Mouse (Mus musculus) inflammation-experienced regulatory T-cells, adult 6 months (primary cell): ENCODE measurements at regions not wholly inside any gene's neighbourhood (a gene's known extent, or its start where the extent isn't known, plus 50 kb on each side); places are given as distances from the start of the nearest gene placed in this dataset.

Source experiments
- ATAC-seq: one replicate; pipeline ENCODE4 v1.8.0; 2017

DNA sequence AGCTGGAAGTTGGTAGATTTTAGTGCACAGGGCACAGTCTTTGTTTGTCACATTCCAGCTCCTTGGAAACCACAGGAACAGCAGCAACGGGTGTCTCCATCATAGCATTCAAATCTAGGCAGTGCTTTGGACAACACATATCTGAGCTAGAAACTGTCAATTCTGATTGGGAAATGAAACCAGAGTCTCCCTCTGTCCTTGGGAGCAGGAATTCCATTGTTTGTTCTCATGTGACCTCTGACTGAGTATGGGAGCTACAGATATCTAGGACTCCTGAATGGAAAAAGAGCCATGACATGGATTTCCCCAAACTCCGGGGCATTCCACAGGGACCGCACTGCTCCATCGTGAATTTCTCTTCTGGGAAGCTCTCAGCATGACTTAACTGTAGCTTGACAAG is 205.5 kb upstream of the Rasgrp1 start:
- no peak for ATAC-seq

DNA sequence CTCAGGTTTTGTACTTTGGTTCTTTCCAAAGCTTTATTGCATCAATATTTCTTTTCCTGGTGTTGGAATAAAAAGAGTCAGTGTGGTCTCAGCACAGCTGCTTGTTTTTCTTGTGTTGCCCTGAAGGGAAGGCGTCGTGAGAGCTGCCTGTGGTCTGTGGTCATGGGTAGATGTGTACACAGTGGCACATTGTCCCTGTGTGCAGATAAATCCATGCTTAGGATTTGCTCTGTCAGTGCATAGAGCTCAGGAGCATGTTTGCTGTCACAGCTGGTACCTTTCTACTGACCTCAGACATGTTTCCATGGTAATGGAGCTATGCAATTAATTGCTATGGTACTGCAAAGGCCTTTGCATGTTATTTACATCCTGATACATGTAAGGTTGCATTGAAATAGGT is 213.5 kb upstream of the Rasgrp1 start:
- ATAC-seq: no peak

DNA sequence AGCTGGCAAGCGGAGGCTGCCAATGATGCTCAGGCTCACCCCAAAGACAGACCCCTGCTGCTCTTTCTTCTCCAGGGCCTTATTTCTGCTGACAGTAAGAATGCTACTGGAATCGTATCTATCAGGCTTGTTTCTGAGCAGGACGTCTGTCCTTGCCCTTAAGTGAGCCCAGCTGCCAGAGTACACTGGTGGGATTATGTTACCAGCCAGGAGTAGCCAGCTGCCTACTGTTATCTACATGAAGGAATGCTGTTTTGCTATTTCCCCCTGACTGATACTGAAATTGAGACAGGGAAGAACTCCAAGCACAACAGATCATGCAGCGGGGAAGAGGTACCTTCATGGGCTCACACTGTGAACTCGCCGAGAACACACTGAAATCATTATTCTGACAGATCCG is 228.2 kb upstream of the Rasgrp1 start:
- ATAC-seq: no peak

DNA sequence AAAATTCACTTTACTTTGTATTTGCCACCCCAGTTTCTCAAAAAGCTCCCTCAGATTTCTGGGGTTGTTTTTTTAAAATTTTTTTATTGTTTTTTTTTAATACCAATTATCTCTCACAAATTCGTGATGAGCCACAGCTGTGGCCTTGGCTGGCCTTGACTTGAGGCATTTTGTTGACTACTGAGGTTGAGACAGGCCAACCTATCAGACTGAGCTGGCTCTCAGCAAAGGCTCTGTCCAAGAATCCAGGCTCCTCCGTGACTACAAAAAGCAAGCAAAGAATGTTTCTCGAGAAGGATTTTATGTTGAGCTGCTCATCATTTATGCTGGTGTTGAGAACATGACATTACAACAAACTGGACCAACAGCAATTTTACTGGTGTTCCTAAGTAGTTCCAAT is 244.6 kb upstream of the Rasgrp1 start:
- no peak for ATAC-seq

DNA sequence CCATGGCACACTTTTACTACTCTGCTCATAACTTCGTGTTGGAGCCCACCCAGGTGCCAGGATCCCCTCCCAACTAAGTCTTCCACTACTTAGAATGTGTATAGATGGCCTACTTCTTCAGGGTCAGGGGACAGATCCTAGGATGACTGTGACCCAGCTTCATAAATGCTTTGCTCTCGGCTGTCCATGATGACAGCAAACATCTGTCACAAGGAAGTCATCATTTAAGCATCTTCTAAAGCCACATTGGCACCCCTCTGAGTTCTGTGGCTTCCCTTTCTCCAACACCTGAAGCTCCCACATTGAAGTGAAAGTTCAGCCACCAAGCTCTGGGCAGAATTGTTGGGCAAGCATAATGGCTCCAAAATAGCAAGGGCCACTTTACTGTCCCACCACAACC is 252.2 kb upstream of the Rasgrp1 start:
- ATAC-seq: no peak

DNA sequence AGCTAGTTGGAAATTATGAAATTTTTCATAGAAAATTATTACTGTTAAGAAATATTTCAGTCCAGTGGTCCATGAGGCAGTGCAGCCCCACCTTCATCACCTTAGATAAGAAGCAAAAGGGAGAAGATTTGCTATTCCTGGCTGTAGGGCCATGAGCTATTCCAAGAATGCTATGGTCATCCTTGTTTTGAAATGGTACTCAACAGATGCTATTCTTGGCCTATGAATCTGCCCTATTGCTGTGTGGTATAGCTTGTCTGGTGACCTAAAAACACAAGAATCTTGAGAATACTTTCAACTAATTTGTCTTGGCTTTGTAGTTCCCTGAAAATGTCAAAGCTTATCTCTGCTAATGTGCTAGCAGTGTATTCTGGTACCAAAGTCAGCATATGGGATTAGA is 254.8 kb upstream of the Rasgrp1 start:
- ATAC-seq: no peak

DNA sequence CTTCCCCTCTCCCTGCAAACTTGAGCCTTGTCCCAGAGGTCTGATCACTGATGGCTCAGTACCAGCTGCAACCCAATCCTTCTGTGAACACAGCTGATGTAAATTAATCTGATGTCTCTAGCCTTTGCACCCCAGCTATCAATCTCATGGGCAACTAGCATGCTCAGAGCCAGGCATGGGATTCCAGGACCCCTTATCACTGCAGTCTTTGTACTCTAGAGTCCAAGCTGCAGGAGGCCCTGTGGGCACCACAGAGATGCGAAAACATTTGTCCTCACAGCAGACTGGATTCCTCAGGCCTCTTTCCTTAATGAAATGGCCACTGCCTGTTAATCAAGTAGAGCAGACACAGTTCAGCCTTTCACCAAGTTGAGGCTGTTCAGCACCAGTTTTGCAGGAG is 272.0 kb upstream of the Rasgrp1 start:
- ATAC-seq: no peak

DNA sequence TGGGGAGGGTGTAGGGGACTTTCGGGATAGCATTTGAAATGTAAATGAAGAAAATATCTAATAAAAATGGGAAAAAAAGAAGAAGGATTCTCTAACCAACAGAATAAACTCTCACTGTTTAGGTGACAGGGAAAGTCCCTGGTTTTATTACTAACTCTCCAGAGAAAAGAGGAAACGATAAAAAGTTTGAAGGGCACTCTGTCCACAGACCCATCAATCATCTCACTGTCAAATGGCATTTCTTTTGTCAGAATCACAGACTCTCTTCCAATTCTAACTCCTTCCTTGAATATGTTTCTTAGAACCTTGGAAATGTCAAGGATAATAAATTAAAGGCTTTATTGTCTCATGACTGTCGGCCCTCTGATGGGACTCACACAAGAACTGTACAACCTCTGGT is 275.3 kb upstream of the Rasgrp1 start:
- no peak for ATAC-seq

DNA sequence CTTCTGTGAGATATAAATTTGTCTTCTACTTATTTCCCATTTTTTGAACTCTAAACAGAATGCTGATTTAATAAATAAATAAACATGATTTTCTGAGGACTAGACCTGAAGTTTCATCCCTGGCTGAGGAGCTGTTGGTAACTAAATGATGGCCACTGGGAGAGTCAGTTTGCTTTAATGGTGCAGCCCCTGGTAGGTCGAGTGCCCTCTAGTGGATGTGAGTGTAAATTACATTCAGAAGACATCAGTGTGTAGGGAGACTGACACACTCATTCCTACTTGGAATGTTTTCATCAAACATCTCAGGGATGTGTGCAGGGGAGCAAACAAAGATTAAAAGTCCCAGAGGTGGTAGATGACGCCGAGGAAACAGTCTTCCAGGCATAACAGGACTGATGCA is 281.2 kb upstream of the Rasgrp1 start:
- ATAC-seq: no peak

DNA sequence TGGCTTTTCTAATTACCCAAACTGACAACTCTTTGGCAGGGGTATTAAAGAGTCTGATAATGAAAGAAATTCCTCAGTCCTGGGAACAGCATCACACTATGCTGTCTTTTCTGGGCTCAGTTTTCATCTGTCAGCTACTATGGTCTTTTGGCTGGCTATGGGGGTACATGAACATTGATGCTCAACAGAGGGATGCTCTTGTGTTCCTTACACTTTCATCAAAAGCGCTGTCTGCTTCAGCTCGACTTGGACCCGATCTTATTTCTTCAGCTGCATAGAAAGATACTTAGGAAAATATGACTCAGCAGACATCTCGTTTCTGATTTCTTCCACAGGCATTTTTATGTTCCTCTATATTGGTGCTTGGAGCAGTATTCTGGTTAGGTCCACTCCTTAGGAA is 292.1 kb upstream of the Rasgrp1 start:
- no peak for ATAC-seq

DNA sequence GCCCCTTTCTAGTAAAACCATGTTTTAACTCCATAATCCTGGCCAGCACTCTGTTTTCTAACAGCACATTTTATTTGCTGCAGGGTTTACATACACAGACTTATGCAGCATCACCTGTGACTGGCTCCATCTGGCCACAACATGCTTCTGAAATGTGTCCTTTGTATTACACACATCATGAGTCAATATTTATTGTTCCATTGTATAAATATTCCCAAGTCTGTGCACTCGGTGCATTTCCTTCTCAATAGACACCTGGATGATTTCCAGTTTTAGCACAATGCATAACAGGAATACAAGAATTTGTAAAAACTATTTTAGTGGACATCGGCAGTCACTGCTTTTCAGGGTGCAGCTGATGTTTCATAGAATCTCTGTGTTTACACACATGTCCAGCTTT is 294.6 kb upstream of the Rasgrp1 start:
- ATAC-seq: no peak

DNA sequence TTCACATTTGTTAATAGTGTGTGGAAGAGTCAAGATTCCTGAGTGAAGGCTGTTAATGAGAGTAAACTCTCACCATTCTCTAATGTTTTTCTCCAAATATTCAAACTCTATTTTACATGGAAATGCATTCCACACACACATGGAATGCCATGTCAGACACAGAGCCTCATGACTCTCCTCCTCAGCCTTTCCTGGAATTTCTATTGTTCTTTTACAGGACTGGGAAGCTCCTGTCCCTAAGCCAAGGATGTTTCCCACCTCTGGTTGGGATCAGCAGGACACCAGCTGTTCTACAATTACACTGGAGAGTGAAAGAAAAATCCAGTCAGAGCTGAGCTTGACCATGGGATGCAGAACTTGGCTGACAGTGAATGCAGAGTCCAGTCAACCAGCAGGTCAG is 309.3 kb upstream of the Rasgrp1 start:
- ATAC-seq: no peak

DNA sequence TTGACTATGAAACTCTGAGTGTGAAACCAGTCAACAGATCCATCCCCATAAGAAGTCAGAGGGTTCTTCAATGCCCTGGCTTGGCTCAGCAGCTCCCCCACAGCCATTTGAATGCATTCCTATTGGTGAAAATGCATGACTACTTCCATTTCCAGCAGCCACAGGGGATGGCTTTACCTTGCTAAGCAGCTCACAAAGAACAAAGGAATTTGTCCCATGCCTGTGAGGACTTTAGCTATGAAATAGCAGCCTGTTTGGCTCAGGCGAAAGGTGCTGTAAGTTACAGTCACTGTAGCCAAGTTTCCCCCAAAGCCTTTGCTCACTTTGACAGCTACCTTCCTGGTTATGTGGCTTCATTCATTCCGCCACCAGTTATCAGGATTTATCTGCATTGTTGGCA is 309.8 kb upstream of the Rasgrp1 start:
- no peak for ATAC-seq

DNA sequence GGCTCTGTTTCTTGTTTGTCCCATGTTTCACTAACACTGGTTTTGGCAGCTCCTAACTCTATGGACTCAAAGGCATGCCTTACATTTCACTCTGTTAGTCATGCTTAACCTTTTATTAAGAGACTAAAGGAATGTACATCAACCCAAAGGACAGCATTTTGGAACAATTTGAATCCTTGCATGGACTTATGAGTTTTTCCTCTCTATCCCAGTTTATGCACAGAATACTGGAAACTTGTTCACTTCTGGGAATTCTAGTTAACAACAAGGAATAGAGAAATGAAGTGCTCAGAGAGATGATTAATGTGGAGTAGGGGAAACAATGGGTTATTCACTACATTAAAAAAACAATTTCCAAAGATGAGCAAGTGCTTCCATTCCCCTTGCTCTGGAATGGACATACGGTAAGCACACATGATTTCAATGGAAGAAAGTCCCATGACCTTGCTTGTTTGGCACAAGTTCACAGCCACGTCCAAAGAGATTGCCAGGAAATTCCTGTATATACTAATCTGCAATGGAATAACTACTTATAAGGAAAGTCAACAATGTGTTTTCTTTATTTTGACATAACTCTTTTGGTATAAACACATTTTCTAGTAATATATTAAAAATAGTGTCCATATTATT is 313.9 kb upstream of the Rasgrp1 start:
- no peak for ATAC-seq

DNA sequence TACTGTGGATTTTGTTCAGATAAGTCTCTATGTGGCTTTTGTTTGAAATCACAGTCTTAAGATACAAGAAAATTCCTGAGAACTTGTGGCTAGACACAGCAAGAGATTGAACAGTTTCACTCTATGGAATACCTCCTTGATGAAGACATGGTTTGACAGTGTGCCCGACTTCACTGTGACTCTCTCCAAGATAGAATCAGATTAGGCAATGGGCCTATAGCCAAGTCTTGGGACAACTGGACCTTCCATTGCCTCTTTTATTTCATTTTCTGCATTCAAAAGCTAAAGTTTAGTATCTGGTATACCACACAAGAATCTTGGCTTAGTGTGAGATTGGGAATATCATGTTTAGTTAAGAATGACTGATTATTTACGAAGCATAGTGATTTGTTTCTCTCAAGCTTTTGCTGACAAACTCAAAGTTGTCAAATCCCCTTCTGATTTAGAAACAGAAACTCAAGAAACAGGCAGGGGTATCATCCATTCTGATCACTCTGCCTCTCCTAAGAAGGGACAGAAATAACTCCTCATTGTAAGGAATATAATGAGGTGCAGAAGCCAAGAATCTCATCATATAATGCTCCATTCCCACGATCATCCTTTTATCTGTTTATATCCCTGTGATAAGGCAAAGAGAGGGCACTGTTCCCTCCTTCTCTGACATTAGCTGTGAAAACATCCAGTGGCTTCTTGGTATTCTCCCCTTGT is 317.6 kb upstream of the Rasgrp1 start:
- no peak for ATAC-seq

DNA sequence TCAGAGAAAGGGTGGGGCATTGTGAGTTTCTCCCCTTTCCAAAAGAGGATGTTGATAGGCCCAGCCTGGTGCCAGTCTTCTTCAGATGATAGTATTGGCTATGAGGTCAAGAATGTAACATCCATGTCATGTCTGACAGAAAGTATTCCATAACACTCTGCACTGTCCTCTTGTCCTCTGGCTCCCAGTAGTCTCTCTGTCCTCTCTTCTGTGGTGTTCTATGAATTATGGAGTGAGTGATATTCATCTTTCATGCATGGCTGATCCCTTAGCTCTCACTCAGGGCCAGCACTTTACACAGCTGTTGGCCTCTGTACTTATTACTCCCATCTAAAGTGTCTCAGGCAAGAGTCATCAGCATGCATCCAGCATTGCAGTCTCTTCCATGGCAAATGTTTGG is 319.9 kb upstream of the Rasgrp1 start:
- ATAC-seq: no peak

DNA sequence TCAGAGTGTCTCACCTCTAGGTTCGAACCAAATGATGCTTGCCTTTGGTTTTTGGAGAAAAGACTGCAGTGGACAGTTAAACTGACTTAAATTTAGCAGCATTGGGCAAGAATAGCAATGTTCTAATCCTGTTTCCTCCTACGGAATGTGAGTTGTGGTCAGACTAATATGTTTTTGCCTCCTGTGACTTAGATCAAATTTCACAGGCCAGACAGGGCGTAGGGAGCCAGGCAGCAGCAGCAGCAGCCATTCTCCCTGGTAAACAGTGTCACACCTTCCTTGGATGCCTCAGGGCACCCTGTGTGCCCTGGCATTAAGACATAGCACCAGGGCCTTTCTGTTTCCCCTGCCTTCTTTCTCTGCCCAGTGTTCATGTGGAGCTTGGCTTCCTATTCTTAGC is 323.7 kb upstream of the Rasgrp1 start:
- no peak for ATAC-seq

DNA sequence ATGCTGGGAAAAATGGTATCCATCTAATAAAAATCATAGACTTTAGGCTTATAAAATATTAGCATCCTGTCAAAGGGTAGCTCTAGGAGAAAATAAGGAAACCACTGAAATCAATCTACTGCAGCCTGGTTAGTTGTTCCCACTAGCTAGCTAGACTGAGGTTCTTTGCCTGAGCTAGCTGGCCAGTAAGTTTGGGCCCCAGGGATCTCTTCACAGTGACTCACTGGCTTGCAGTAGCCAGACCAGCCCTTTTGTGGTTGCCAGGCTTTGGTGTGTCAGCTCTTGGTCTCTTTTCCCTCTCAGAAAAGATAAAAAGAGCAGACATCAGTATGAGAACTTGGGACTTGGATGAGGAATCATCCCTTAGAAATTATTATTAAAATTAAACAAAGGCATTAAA is 325.3 kb upstream of the Rasgrp1 start:
- ATAC-seq: no peak

DNA sequence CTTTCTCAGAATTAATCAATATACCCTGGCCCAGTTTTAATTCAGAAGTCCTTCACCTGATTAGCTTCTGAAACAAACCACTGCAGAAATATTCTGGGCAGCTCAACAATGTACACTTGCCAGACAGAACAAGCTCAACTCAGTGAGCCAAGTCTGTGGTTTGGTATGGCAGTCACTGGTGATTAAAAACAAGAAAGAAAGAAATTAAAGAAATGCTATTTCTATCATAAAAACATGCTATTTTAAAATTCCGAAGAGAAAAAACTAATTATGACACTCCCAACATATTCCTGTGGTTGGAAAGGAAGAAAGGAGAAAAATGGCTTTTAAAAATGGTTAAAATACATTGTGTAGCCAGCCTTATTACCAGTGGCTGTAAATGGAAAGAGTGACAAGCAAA is 332.1 kb upstream of the Rasgrp1 start:
- ATAC-seq: no peak

DNA sequence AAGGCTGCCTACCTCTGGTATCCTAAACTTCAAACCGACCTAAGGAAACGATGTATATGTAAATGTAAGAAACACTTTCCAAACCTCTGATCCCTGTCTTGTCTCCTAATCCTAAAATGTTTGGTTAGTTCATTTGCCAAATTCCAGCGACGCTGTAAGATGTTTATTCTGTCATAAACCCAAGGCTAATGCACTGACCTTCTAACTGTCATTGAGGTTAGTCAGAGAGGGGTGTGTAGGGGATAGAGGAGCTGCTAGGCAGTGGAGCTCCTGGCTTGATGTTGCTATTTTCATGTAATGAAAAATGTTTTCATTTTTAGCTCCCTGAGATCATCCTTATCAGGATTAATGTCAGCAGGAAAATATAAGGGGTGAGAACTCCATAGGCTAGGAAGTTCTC is 335.8 kb upstream of the Rasgrp1 start:
- no peak for ATAC-seq

DNA sequence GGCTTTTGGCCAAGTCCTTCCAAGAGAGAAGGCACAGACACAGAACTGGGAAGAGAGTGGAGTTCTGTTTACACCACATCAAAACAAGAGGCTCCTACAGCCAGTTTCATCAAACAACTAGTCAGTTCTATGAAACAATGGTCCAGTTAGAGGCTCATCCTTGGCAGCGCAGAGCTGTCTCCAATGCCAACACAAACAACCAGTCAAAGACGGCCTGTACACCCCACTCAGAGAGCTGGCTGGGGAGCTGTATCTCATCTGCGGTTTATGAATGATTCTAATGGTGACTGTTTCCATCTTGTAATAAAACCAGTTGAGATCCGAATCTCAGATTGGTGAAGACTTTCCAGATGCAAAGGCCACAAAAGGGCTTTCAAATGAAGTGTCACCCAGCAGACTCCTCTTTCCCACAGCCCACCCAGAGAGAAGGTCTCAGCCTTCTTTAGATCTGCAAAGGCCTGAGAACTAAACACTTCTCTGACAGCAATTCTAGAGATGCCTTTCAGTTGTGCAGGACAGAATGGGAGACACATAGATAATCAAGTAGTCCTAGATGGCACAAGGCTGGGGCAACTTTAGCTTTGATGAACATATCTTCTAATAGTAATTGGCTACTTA is 343.1 kb upstream of the Rasgrp1 start:
- ATAC-seq: no peak

DNA sequence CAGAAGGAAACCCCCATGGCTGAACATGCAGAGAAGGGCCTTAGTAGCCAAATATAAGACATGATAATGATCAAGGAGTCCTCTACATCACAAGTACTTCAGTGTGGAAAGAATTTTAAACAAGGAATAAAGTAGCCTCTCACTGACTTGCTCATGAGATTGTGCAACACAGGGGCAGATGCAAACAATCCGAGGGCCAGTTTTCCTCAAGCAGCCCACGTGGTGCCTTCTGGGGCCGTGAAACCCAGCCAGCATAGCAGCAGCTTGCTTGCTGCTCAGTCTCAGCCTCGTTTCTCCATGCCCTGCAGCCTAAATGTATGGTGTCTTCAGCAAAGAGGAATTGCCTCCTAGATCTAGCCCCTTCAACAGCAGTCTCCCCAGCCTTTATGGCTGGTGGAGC is 350.7 kb upstream of the Rasgrp1 start:
- no peak for ATAC-seq

DNA sequence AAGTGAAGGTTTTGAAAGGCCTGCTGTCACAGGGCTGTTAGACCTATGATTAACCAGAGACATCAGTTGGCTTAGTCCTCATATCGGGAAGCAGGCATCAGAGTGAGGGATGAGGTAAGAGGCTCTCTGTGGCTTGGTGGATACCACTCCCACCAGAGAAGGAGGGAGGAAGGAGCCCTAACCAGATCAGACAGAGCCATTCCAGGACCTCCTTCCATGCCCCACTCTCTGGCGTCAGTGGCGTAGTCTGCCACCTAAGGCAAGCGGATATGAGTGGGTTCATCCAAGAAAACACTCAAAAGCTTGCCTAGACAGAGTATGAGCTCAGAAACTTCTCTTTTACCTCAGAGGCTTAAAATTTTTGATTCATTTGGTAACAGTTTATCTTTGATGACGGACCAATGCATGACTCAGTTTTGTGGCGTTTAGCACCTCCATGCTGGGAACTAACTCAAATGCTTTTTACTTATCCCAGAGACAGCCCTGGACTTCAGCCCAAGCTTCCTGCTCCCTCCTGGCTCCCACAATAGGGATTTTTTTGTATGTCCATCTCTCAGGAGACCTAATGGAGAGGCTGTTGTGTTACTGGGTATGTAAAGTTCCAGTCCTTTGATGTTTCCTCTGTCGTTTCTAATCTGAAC is 367.5 kb upstream of the Rasgrp1 start:
- no peak for ATAC-seq

DNA sequence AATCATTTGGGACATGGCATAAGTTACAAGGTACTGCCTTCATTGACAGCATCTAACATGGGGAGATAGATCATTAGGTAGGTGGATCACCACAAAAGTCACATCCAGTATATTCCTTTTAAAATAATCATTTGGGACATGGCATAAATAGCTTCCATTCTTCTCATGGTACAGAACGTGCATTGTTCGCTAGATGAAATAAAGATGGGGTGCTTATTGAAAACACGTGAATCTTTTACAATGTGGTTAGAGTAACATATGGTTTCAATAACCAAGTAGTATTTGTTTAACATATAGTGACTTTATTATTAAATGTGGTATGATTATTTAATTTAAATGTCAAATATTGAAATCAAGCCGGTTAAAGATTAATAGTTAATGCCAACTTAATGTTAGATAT is 381.3 kb upstream of the Rasgrp1 start:
- no peak for ATAC-seq
